Mouse (Mus musculus) splenic B cell, adult 2 months (primary cell): ENCODE measurements around the gene Kat8.
A peak's percentile ranks its signal among the peaks of the same experiment; 100 is the strongest.

Source experiments
- DNase-seq: peaks from one replicate; pipeline ENCODE4 v3.0.0-alpha.2; 2011; ENCODE audit warnings: low read depth, low spot score
- H3K27me3 ChIP-seq: 2 replicates; pipeline ENCODE4 v1.6.1; 2012; ENCODE audit warnings: mild to moderate bottlenecking, low read length, moderate library complexity, mixed read lengths; ENCODE audit not compliant: control insufficient read depth, poor library complexity, insufficient read depth, severe bottlenecking
- H3K36me3 ChIP-seq: 2 replicates; pipeline ENCODE4 v1.6.1; 2012; ENCODE audit warnings: mild to moderate bottlenecking, low read length, moderate library complexity, mixed read lengths; ENCODE audit not compliant: control insufficient read depth, poor library complexity, insufficient read depth, severe bottlenecking

Kat8 gene

GRCm38 (mm10) chr7:127915293-127915692, 3.0 kb downstream of the Kat8 start:
- DNase-seq: peak; percentile 35

GRCm38 (mm10) chr7:127918203-127918602, 5.9 kb downstream of the Kat8 start:
- Histone ChIP-seq H3K36me3 (peaks cover 2% of the 10 kb centered on the region; the same call in 1 of the 2 replicates), H3K27me3 (no peaks in the 10 kb centered on the region)
- peak; percentile 81 for DNase-seq

More at GRCm38 (mm10) chr7:127915293-127915692, 3.0 kb downstream of the Kat8 start:
- H3K36me3 ChIP-seq: peaks cover 2% of the 10 kb centered on the region; the same call in 1 of the 2 replicates
- H3K27me3 ChIP-seq: no peaks in the 10 kb centered on the region

GRCm38 (mm10) chr7:127919290-127919689, 7.0 kb downstream of the Kat8 start:
- peak; percentile 58 for DNase-seq
- H3K36me3 ChIP-seq: peaks cover 2% of the 10 kb centered on the region; the same call in 1 of the 2 replicates

GRCm38 (mm10) chr7:127921516-127921915, 9.2 kb downstream of the Kat8 start:
- Histone ChIP-seq H3K27me3 (no peaks in the 10 kb centered on the region), H3K36me3 (0 out of 2 replicates have a peak, but pooled peaks cover 2% of the 10 kb centered on the region)
- DNase-seq: no peak

More at GRCm38 (mm10) chr7:127919290-127919689, 7.0 kb downstream of the Kat8 start:
- no peaks in the 10 kb centered on the region for H3K27me3 ChIP-seq

- peak; percentile 71 for DNase-seq
- Histone ChIP-seq H3K36me3 (no peaks in the 10 kb centered on the region), H3K27me3 (no peaks in the 10 kb centered on the region)
Observed at GRCm38 (mm10) chr7:127922451-127923275, 10.3 kb downstream of the Kat8 start.

- H3K27me3 ChIP-seq: no peaks in the 10 kb centered on the region
Observed at GRCm38 (mm10) chr7:127923714-127924113, 11.4 kb downstream of the Kat8 start.

GRCm38 (mm10) chr7:127925252-127925651, 12.9 kb downstream of the Kat8 start:
- no peaks in the 10 kb centered on the region for H3K27me3 ChIP-seq
- H3K36me3 ChIP-seq: no peaks in the 10 kb centered on the region
- no peak for DNase-seq

More at GRCm38 (mm10) chr7:127923714-127924113, 11.4 kb downstream of the Kat8 start:
- no peak for DNase-seq
- H3K36me3 ChIP-seq: no peaks in the 10 kb centered on the region

GRCm38 (mm10) chr7:127926066-127926465, 13.8 kb downstream of the Kat8 start:
- Histone ChIP-seq H3K36me3 (no peaks in the 10 kb centered on the region), H3K27me3 (no peaks in the 10 kb centered on the region)
- DNase-seq: no peak

GRCm38 (mm10) chr7:127926846-127927245, 14.5 kb downstream of the Kat8 start:
- no peak for DNase-seq
- no peaks in the 10 kb centered on the region for H3K27me3 ChIP-seq
- H3K36me3 ChIP-seq: no peaks in the 10 kb centered on the region

GRCm38 (mm10) chr7:127927726-127928125, 15.4 kb downstream of the Kat8 start:
- H3K36me3 ChIP-seq: no peaks in the 10 kb centered on the region
- DNase-seq: no peak
- H3K27me3 ChIP-seq: no peaks in the 10 kb centered on the region

GRCm38 (mm10) chr7:127928596-127928995, 16.3 kb downstream of the Kat8 start:
- no peak for DNase-seq
- Histone ChIP-seq H3K27me3 (no peaks in the 10 kb centered on the region), H3K36me3 (no peaks in the 10 kb centered on the region)

- H3K27me3 ChIP-seq: no peaks in the 10 kb centered on the region
- H3K36me3 ChIP-seq: no peaks in the 10 kb centered on the region
- no peak for DNase-seq
Observed at GRCm38 (mm10) chr7:127929923-127930322, 17.6 kb downstream of the Kat8 start, which contains the start of gene Prss8. Gene Prss8 (minus strand): TSS chr7:127930104.

GRCm38 (mm10) chr7:127930636-127931035, 18.3 kb downstream of the Kat8 start:
- DNase-seq: no peak
- Histone ChIP-seq H3K36me3 (no peaks in the 10 kb centered on the region), H3K27me3 (no peaks in the 10 kb centered on the region)

- no peak for DNase-seq
- Histone ChIP-seq H3K27me3 (no peaks in the 10 kb centered on the region), H3K36me3 (no peaks in the 10 kb centered on the region)
Observed at GRCm38 (mm10) chr7:127931351-127932135, 19.2 kb downstream of the Kat8 start.
